ENCODE assay signal across 8 mouse cellular contexts in genomic region chr2:151979470-151980354, GRCm38 (mm10). TPM values are rescaled to one million over a fixed set of nuclear protein-coding genes. Genes with fewer than 3 reads are reported as not detected.
DNase-seq lines count a peak whose midpoint lies in the region; ATAC-seq lines count a peak whose summit lies in the region.

TSS of gene Fam110a (minus strand) at chr2:151980219.

- H3K9me3 ChIP-seq in embryonic facial prominence, embryonic 10.5 days: no peaks in the 10 kb centered on the region
- H3K9me3 ChIP-seq in intestine, embryonic 16.5 days (ENCODE audit: control insufficient read depth, low read length): no peaks in the 10 kb centered on the region

- H3K4me3 ChIP-seq in embryonic facial prominence, embryonic 10.5 days: peak within 1 kb of the TSS; percentile 65
- H3K4me3 ChIP-seq in intestine, embryonic 16.5 days (ENCODE audit: low read length): peak within 1 kb of the TSS; percentile 83

- H3K4me1 ChIP-seq in embryonic facial prominence, embryonic 10.5 days: peaks cover 47% of the 10 kb centered on the region
- peaks cover 36% of the 10 kb centered on the region for H3K4me1 ChIP-seq in intestine, embryonic 16.5 days (ENCODE audit: control insufficient read depth, insufficient read depth, low read length)

- under 1% methylated on average over 46 of the region's 46 CpGs for WGBS in embryonic facial prominence, embryonic 10.5 days
- WGBS in intestine, embryonic 16.5 days: under 1% methylated on average over 46 of the region's 46 CpGs

- peaks cover 12% of the 10 kb centered on the region for H3K27me3 ChIP-seq in embryonic facial prominence, embryonic 10.5 days (replicated peaks; ENCODE audit: low read depth, poor library complexity, severe bottlenecking)
- H3K27me3 ChIP-seq in intestine, embryonic 16.5 days (replicated peaks; ENCODE audit: control insufficient read depth, insufficient read depth, low read length): no peaks in the 10 kb centered on the region

- ATAC-seq in intestine, embryonic 16.5 days: peak; percentile 83

- intact Hi-C loops in left cerebral cortex, postnatal 25 days (cut with DNase I): no loop called here

- DNase-seq in adrenal gland, postnatal 10 days: peak; percentile 95
- DNase-seq in embryonic facial prominence, embryonic 10.5 days (ENCODE audit: low spot score): peak; percentile 94
- no peak for DNase-seq in gonadal fat pad, adult 2 months (ENCODE audit: low read depth)
- DNase-seq in left cerebral cortex, postnatal 25 days (ENCODE audit: low spot score in 2 of 2): peak; percentile 92 to 96
- DNase-seq in mesoderm, embryonic 11.5 days (ENCODE audit: low read depth, low spot score): peak; percentile 91
- peak; percentile 91 for DNase-seq in right cerebral cortex, postnatal 25 days
- DNase-seq in urinary bladder, postnatal 36 days (ENCODE audit: low spot score in 2 of 2): peak; percentile 86 to 92

- H3K27ac ChIP-seq in embryonic facial prominence, embryonic 10.5 days (replicated peaks): peak within 1 kb of the TSS; percentile 84
- H3K27ac ChIP-seq in intestine, embryonic 16.5 days (ENCODE audit: low read length): peak within 1 kb of the TSS; percentile 63

- peak within 1 kb of the TSS; percentile 52 for H3K4me2 ChIP-seq in intestine, embryonic 16.5 days (ENCODE audit: low read depth, low read length)

- peaks cover 13% of the 10 kb centered on the region; the same call in 1 of the 2 replicates for H3K36me3 ChIP-seq in embryonic facial prominence, embryonic 10.5 days (replicated peaks)
- H3K36me3 ChIP-seq in intestine, embryonic 16.5 days (ENCODE audit: control insufficient read depth, insufficient read depth, low read length): no peaks in the 10 kb centered on the region; the same call in 1 of the 2 replicates

- peak within 1 kb of the TSS; percentile 93 for H3K9ac ChIP-seq in intestine, embryonic 16.5 days (ENCODE audit: low read depth, low read length)

RNA-seq across cellular contexts. Expression of gene Fam110a, which starts in this region (rescaled TPM):
- total RNA-seq in adrenal gland, postnatal 10 days (2021): 1 to 10 TPM; 7.0 to 9.7 TPM
- 48.4 and 55.0 TPM in 2 replicates for polyA plus RNA-seq in embryonic facial prominence, embryonic 10.5 days (2016; fragmentation: Nextera tagmentation; extraction: Ambion mirVana)
- polyA plus RNA-seq in gonadal fat pad, adult 2 months (2012; rRNA removed): 13.0 and 19.5 TPM in 2 replicates
- 25.7 and 25.9 TPM in 2 replicates for polyA plus RNA-seq in intestine, embryonic 16.5 days (2015; fragmentation: Nextera tagmentation; extraction: Ambion mirVana)
- 1 to 10 TPM; 6.6 to 8.4 TPM for total RNA-seq in left cerebral cortex, postnatal 25 days (2021)
